Mouse (Mus musculus) liver, embryonic 14.5 days (tissue): Measurements from ENCODE around the gene Hoxc13. TPM values are rescaled to one million over a fixed set of nuclear protein-coding genes. Genes with fewer than 3 reads are reported as not detected.

Experiments used
- ATAC-seq: fragments of 200-750 bp; cut with Nextera tagmentation; 2 replicates; pipeline ENCODE4 v1.8.0; 2017; ENCODE audit warnings: moderate number of reproducible peaks, mild to moderate bottlenecking, moderate library complexity; ENCODE audit not compliant: insufficient read depth
- DNase-seq, 3 experiments: peaks; one replicate each; pipeline ENCODE4 v3.0.0-alpha.2; 2012 to 2013; ENCODE audit warnings: low read depth in 3 of 3, low spot score in 3 of 3
- H3K27ac ChIP-seq: fragments of 300-500 bp; sonication (generic); 2 replicates; pipeline ENCODE4 v1.5.1; 2014; ENCODE audit warnings: moderate library complexity, mild to moderate bottlenecking, control low read depth, inconsistent platforms
- H3K27me3 ChIP-seq: fragments of 300-500 bp; sonication (generic); 2 replicates; pipeline ENCODE4 v1.6.1; 2014; ENCODE audit warnings: mild to moderate bottlenecking, low read length, moderate library complexity; ENCODE audit not compliant: control insufficient read depth, insufficient read depth
- H3K36me3 ChIP-seq: fragments of 300-500 bp; sonication (generic); replicated peaks from 2 replicates; pipeline ENCODE4 v1.6.1; 2014; ENCODE audit warnings: low read depth; ENCODE audit not compliant: control insufficient read depth, insufficient read depth
- H3K4me1 ChIP-seq, 2 experiments: fragments of 200-500 bp in 1 of 2; fragments of 300-500 bp in 1 of 2; sonication (generic) in 1 of 2; replicated peaks; 2 replicates each; pipeline ENCODE4 v1.6.1; 2012 to 2014; ENCODE audit warnings: antibody characterized with exemption in 1 of 2, inconsistent platforms in 1 of 2, low read length in 1 of 2; ENCODE audit not compliant: control insufficient read depth in 2 of 2, insufficient read depth in 2 of 2
- H3K4me2 ChIP-seq: fragments of 300-500 bp; sonication (generic); 2 replicates; pipeline ENCODE4 v1.6.1; 2014; ENCODE audit warnings: low read depth, mild to moderate bottlenecking, control low read depth, moderate library complexity
- H3K4me3 ChIP-seq, 2 experiments: fragments of 200-500 bp in 1 of 2; fragments of 300-500 bp in 1 of 2; sonication (generic) in 1 of 2; 2 replicates each; pipeline ENCODE4 v1.5.1; 2012 to 2014; ENCODE audit warnings: low read depth in 2 of 2, low read length in 2 of 2, mild to moderate bottlenecking in 2 of 2, control low read depth in 1 of 2, inconsistent platforms in 1 of 2, moderate library complexity in 1 of 2; ENCODE audit not compliant: insufficient read depth in 1 of 2
- H3K9ac ChIP-seq: fragments of 300-500 bp; sonication (generic); replicated peaks from 2 replicates; pipeline ENCODE4 v1.6.1; 2014; ENCODE audit warnings: mild to moderate bottlenecking, control low read depth, moderate library complexity
- H3K9me3 ChIP-seq: fragments of 300-500 bp; sonication (generic); 2 replicates; pipeline ENCODE4 v1.6.1; 2016; ENCODE audit warnings: low read length, mixed read lengths; ENCODE audit not compliant: control insufficient read depth
- CTCF ChIP-seq: IDR thresholded peaks from 2 replicates; pipeline ENCODE4 v1.5.1; 2016; ENCODE audit warnings: antibody characterized with exemption, low read depth, control low read depth
- EP300 ChIP-seq: IDR thresholded peaks from 2 replicates; pipeline ENCODE4 v1.6.1; 2016; ENCODE audit warnings: antibody characterized with exemption, low read depth
- WGBS: fragments of 180-500 bp; shearing (Covaris S2); extraction: QIAGEN DNeasy Blood & Tissue Kit; methylation state at CpG from one replicate; pipeline ENCODE4 v1.1.7; 2014; ENCODE audit not compliant: insufficient replicate concordance; 5-methylcytosine and 5-hydroxymethylcytosine counted together
- microRNA-seq: library from miRNA; unstranded; fragments of <30 nt; microRNA quantifications from one replicate; pipeline ENCODE4, GENCODE M21; 2016
- polyA plus RNA-seq, 2 experiments: library from polyadenylated mRNA; depleted of rRNA in 1 of 2; stranded (reverse) in 1 of 2; unstranded in 1 of 2; fragments of >200 nt; fragmentation: Nextera tagmentation in 1 of 2; extraction: Ambion mirVana in 1 of 2; gene quantifications; 2 replicates each; pipeline versions ENCODE4 v1.2.1 to v1.2.3; 2012 to 2014

Hoxc13 gene
- polyA plus RNA-seq, 2 experiments = not detected

GRCm38 (mm10) chr15:102976171-102976570, 55.3 kb downstream of the Hoxc13 start, which contains the start of gene Hoxc9:
Gene Hoxc9 (plus strand): TSS chr15:102976439.
- ATAC-seq (no peak), DNase-seq (no peak)
- no peaks in the 10 kb centered on the region for H3K4me1 ChIP-seq
- WGBS = 2% methylated on average over 17 of the region's 20 CpGs
- no peaks in the 10 kb centered on the region for H3K9me3 ChIP-seq
- H3K27ac ChIP-seq = no peak within 1 kb of the TSS
- H3K4me3 ChIP-seq = no peak within 1 kb of the TSS
- H3K4me2 ChIP-seq = no peak within 1 kb of the TSS
- no peaks in the 10 kb centered on the region for H3K36me3 ChIP-seq
- H3K9ac ChIP-seq = no peak within 1 kb of the TSS
- TF ChIP-seq EP300 (no peak), CTCF (no peak)
- H3K27me3 ChIP-seq = peaks cover 99% of the 10 kb centered on the region

GRCm38 (mm10) chr15:102976631-102977422, 55.9 kb downstream of the Hoxc13 start:
- TF ChIP-seq CTCF = no peak
- TF ChIP-seq EP300 = no peak
- 1% methylated on average over 37 of the region's 37 CpGs for WGBS

GRCm38 (mm10) chr15:102977423-102977974, 56.6 kb downstream of the Hoxc13 start:
- H3K4me2 ChIP-seq = no peak overlapping the region
- H3K9ac ChIP-seq = no peak overlapping the region
- no peak overlapping the region for H3K27ac ChIP-seq
- TF ChIP-seq EP300 = no peak
- no peak for TF ChIP-seq CTCF
- H3K36me3 ChIP-seq = no peaks in the 10 kb centered on the region
- peaks cover 99% of the 10 kb centered on the region for H3K27me3 ChIP-seq
- WGBS = 6% methylated on average over 16 of the region's 16 CpGs
- no peaks in the 10 kb centered on the region for H3K4me1 ChIP-seq
- no peak overlapping the region for H3K4me3 ChIP-seq
- no peak for ATAC-seq
- no peak for DNase-seq
- no peaks in the 10 kb centered on the region for H3K9me3 ChIP-seq

More at GRCm38 (mm10) chr15:102976631-102977422, 55.9 kb downstream of the Hoxc13 start:
- H3K9ac ChIP-seq = no peak overlapping the region
- H3K4me3 ChIP-seq = no peak overlapping the region
- no peak for DNase-seq
- no peak overlapping the region for H3K4me2 ChIP-seq
- peaks cover 99% of the 10 kb centered on the region for H3K27me3 ChIP-seq
- no peaks in the 10 kb centered on the region for H3K9me3 ChIP-seq
- H3K36me3 ChIP-seq = no peaks in the 10 kb centered on the region
- no peak for ATAC-seq
- no peaks in the 10 kb centered on the region for H3K4me1 ChIP-seq
- no peak overlapping the region for H3K27ac ChIP-seq

Small RNA genes within 50 kb of the gene (microRNA-seq; reads per million reads assigned to microRNA genes)
- 7.2 reads per million, percentile 14 among the genes with 10 or more reads in this experiment for gene Mir196a-2

Other genes with a start within 250 kb of the Hoxc13 start
- gene Atp5g2, start 248.8 kb upstream of the Hoxc13 start, polyA plus RNA-seq (2012; rRNA removed) = 126 and 227 TPM in 2 replicates
- gene Atp5g2, start 248.8 kb upstream of the Hoxc13 start, polyA plus RNA-seq (2014; fragmentation: Nextera tagmentation; extraction: Ambion mirVana) = 38.4 and 42.3 TPM in 2 replicates
- gene Calcoco1, start 198.9 kb upstream of the Hoxc13 start, polyA plus RNA-seq (2012; rRNA removed) = 5.6 and 5.7 TPM in 2 replicates
- gene Calcoco1, start 198.9 kb upstream of the Hoxc13 start, polyA plus RNA-seq (2014; fragmentation: Nextera tagmentation; extraction: Ambion mirVana) = 8.4 TPM in 2 replicates
- gene Hoxc12, start 15.7 kb downstream of the Hoxc13 start, polyA plus RNA-seq (2012; rRNA removed) = not detected in 2 replicates
- not detected in 2 replicates for gene Hoxc12, start 15.7 kb downstream of the Hoxc13 start, polyA plus RNA-seq (2014; fragmentation: Nextera tagmentation; extraction: Ambion mirVana)
- not detected in 2 replicates for gene Hoxc11, start 33.3 kb downstream of the Hoxc13 start, polyA plus RNA-seq (2012; rRNA removed)
- gene Hoxc11, start 33.3 kb downstream of the Hoxc13 start, polyA plus RNA-seq (2014; fragmentation: Nextera tagmentation; extraction: Ambion mirVana) = not detected in 2 replicates
- gene Hoxc10, start 45.7 kb downstream of the Hoxc13 start, polyA plus RNA-seq (2012; rRNA removed) = 0.04 TPM in 1 of 2 replicates, not detected in the other
- not detected in 2 replicates for gene Hoxc10, start 45.7 kb downstream of the Hoxc13 start, polyA plus RNA-seq (2014; fragmentation: Nextera tagmentation; extraction: Ambion mirVana)
- gene Hoxc5, start 46.3 kb downstream of the Hoxc13 start, polyA plus RNA-seq (2012; rRNA removed) = 0.03 and 0.06 TPM in 2 replicates
- gene Hoxc5, start 46.3 kb downstream of the Hoxc13 start, polyA plus RNA-seq (2014; fragmentation: Nextera tagmentation; extraction: Ambion mirVana) = not detected in 2 replicates
- gene Hoxc9, start 55.3 kb downstream of the Hoxc13 start, polyA plus RNA-seq (2012; rRNA removed) = 0.03 TPM in 1 of 2 replicates, not detected in the other
- not detected in 2 replicates for gene Hoxc9, start 55.3 kb downstream of the Hoxc13 start, polyA plus RNA-seq (2014; fragmentation: Nextera tagmentation; extraction: Ambion mirVana)
- 0.04 TPM in 1 of 2 replicates, not detected in the other for gene Hoxc8, start 69.5 kb downstream of the Hoxc13 start, polyA plus RNA-seq (2012; rRNA removed)
- 0.04 TPM in 1 of 2 replicates, not detected in the other for gene Hoxc8, start 69.5 kb downstream of the Hoxc13 start, polyA plus RNA-seq (2014; fragmentation: Nextera tagmentation; extraction: Ambion mirVana)
- gene Hoxc6, start 77.2 kb downstream of the Hoxc13 start, polyA plus RNA-seq (2012; rRNA removed) = 0.06 TPM in 2 replicates
- gene Hoxc6, start 77.2 kb downstream of the Hoxc13 start, polyA plus RNA-seq (2014; fragmentation: Nextera tagmentation; extraction: Ambion mirVana) = 0.14 TPM in 1 of 2 replicates, not detected in the other
- gene Hoxc4, start 97.8 kb downstream of the Hoxc13 start, polyA plus RNA-seq (2012; rRNA removed) = 0.07 and 0.12 TPM in 2 replicates
- 0.05 and 0.06 TPM in 2 replicates for gene Hoxc4, start 97.8 kb downstream of the Hoxc13 start, polyA plus RNA-seq (2014; fragmentation: Nextera tagmentation; extraction: Ambion mirVana)
- 3.6 and 4.4 TPM in 2 replicates for gene Smug1, start 246.0 kb downstream of the Hoxc13 start, polyA plus RNA-seq (2012; rRNA removed)
- gene Smug1, start 246.0 kb downstream of the Hoxc13 start, polyA plus RNA-seq (2014; fragmentation: Nextera tagmentation; extraction: Ambion mirVana) = 3.8 and 4.7 TPM in 2 replicates